Mouse (Mus musculus) erythroblast, embryonic 14.5 days (primary cell): ENCODE data around the gene Ms4a8a.

Experiments used
- GATA1 ChIP-seq: IDR thresholded peaks from 2 replicates; pipeline ENCODE4 v1.6.1; 2012; ENCODE audit warnings: low read length, inconsistent platforms, mixed read lengths
- TAL1 ChIP-seq: IDR thresholded peaks from 3 replicates; pipeline ENCODE4 v1.6.1; 2012; ENCODE audit warnings: low read length, inconsistent platforms, mixed read lengths

DNA sequence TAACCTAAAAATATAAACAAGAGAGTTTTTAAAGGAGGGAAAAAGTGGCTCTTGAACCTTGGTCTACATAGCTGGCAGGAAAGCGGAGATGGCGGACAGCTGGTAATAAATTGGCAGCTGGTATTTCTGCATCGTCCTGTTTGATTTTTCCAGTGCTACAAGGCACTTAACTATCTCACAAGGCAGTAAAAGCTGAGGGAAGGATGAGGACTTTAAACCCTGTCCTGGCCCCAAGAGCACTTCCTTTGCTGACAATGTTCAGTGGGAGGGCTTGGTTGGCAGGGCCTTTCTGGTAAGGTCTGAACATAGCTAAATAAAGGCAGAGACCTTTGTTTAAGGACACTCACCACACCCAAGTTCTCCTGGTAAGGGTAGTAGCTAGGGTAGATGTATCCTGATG is 10.5 kb downstream of the Ms4a8a start:
- no peak for TF ChIP-seq GATA1
- no peak for TF ChIP-seq TAL1
